Mouse (Mus musculus) forebrain, embryonic 11.5 days (tissue): Measurements from ENCODE around the gene C2cd4d. TPM values are rescaled to one million over a fixed set of nuclear protein-coding genes. Genes with fewer than 3 reads are reported as not detected.

Experiments used
- ATAC-seq: fragments of 200-750 bp; cut with Nextera tagmentation; replicated peaks from 2 replicates; pipeline ENCODE4 v1.8.0; 2017; ENCODE audit warnings: moderate TSS enrichment; ENCODE audit not compliant: low FRiP score
- DNase-seq: peaks from one replicate; pipeline ENCODE4 v3.0.0-alpha.2; 2017; ENCODE audit warnings: low spot score
- H3K27ac ChIP-seq: fragments of 300-500 bp; sonication (generic); 2 replicates; pipeline ENCODE4 v1.5.1; 2014; ENCODE audit warnings: low read depth, low read length
- H3K27me3 ChIP-seq: fragments of 300-500 bp; sonication (generic); 2 replicates; pipeline ENCODE4 v1.6.1; 2014; ENCODE audit warnings: mild to moderate bottlenecking, low read length, mixed read lengths; ENCODE audit not compliant: control insufficient read depth, insufficient read depth
- H3K36me3 ChIP-seq: fragments of 300-500 bp; sonication (generic); 2 replicates; pipeline ENCODE4 v1.6.1; 2014; ENCODE audit warnings: mild to moderate bottlenecking, low read length, moderate library complexity, mixed read lengths; ENCODE audit not compliant: control insufficient read depth, insufficient read depth
- H3K4me1 ChIP-seq: fragments of 300-500 bp; sonication (generic); replicated peaks from 2 replicates; pipeline ENCODE4 v1.6.1; 2014; ENCODE audit warnings: low read length, mixed read lengths; ENCODE audit not compliant: control insufficient read depth, insufficient read depth
- H3K4me2 ChIP-seq: fragments of 300-500 bp; sonication (generic); 2 replicates; pipeline ENCODE4 v1.6.1; 2014; ENCODE audit warnings: low read depth, mild to moderate bottlenecking, low read length, moderate library complexity, mixed read lengths; ENCODE audit not compliant: severe bottlenecking
- H3K4me3 ChIP-seq: fragments of 300-500 bp; sonication (generic); 2 replicates; pipeline ENCODE4 v1.5.1; 2014; ENCODE audit warnings: low read depth, low read length
- H3K9ac ChIP-seq: fragments of 300-500 bp; sonication (generic); 2 replicates; pipeline ENCODE4 v1.6.1; 2014; ENCODE audit warnings: low read length
- H3K9me3 ChIP-seq: fragments of 300-500 bp; sonication (generic); 2 replicates; pipeline ENCODE4 v1.6.1; 2016; ENCODE audit warnings: low read length, mixed read lengths; ENCODE audit not compliant: control insufficient read depth
- WGBS: fragments of 180-500 bp; shearing (Covaris S2); extraction: QIAGEN DNeasy Blood & Tissue Kit; methylation state at CpG from one replicate; pipeline ENCODE4 v1.1.7; 2014; 5-methylcytosine and 5-hydroxymethylcytosine counted together
- polyA plus RNA-seq: library from polyadenylated mRNA; unstranded; fragments of >200 nt; fragmentation: Nextera tagmentation; extraction: Ambion mirVana; gene quantifications from 2 replicates; pipeline ENCODE4 v1.2.1, GENCODE M21; 2014

C2cd4d gene
- polyA plus RNA-seq, 1 experiment from 2014 or later: 0.94 TPM

- 66% methylated on average over 4 of the region's 4 CpGs for WGBS
- no peak overlapping the region for H3K4me3 ChIP-seq
- H3K27me3 ChIP-seq: no peaks in the 10 kb centered on the region
- H3K9me3 ChIP-seq: no peaks in the 10 kb centered on the region
- no peaks in the 10 kb centered on the region for H3K36me3 ChIP-seq
- no peak for ATAC-seq
- H3K27ac ChIP-seq: no peak overlapping the region
- H3K4me2 ChIP-seq: no peak overlapping the region
- H3K9ac ChIP-seq: no peak overlapping the region
- peak; percentile 7 for DNase-seq
- no peaks in the 10 kb centered on the region for H3K4me1 ChIP-seq
These were observed 30.8 kb downstream of the C2cd4d start for GRCm38 (mm10) chr3:94393049-94393448.

- no peak overlapping the region for H3K4me2 ChIP-seq
- H3K27me3 ChIP-seq: no peaks in the 10 kb centered on the region
- 71% methylated on average over 1 of the region's 1 CpGs for WGBS
- no peak overlapping the region for H3K9ac ChIP-seq
- no peaks in the 10 kb centered on the region for H3K9me3 ChIP-seq
- no peak for ATAC-seq
- peaks cover 7% of the 10 kb centered on the region; the same call in 1 of the 2 replicates for H3K4me1 ChIP-seq
- no peak overlapping the region for H3K4me3 ChIP-seq
- H3K36me3 ChIP-seq: no peaks in the 10 kb centered on the region
- no peak overlapping the region for H3K27ac ChIP-seq
- no peak for DNase-seq
These were observed 34.1 kb downstream of the C2cd4d start for GRCm38 (mm10) chr3:94396336-94396735.

GRCm38 (mm10) chr3:94396851-94397250, 34.6 kb downstream of the C2cd4d start:
- Histone ChIP-seq H3K9me3 (no peaks in the 10 kb centered on the region), H3K9ac (no peak overlapping the region), H3K4me1 (peaks cover 7% of the 10 kb centered on the region; the same call in 1 of the 2 replicates), H3K27me3 (no peaks in the 10 kb centered on the region), H3K4me3 (no peak overlapping the region), H3K4me2 (no peak overlapping the region), H3K36me3 (no peaks in the 10 kb centered on the region), H3K27ac (no peak overlapping the region)
- 82% methylated on average over 4 of the region's 4 CpGs for WGBS
- DNase-seq (peak; percentile 32), ATAC-seq (no peak)

GRCm38 (mm10) chr3:94398217-94398616, 36.0 kb downstream of the C2cd4d start, which contains the start of gene Lingo4:
Lingo4 (plus strand) TSS chr3:94398517.
- no peaks in the 10 kb centered on the region for H3K36me3 ChIP-seq
- H3K27me3 ChIP-seq: no peaks in the 10 kb centered on the region
- DNase-seq (no peak), ATAC-seq (no peak)
- H3K9ac ChIP-seq: peak within 1 kb of the TSS; percentile 47
- peaks cover 7% of the 10 kb centered on the region; the same call in 1 of the 2 replicates for H3K4me1 ChIP-seq
- peak within 1 kb of the TSS; percentile 57 for H3K4me2 ChIP-seq
- 73% methylated on average over 6 of the region's 6 CpGs for WGBS
- peak within 1 kb of the TSS; percentile 24 for H3K4me3 ChIP-seq
- H3K9me3 ChIP-seq: no peaks in the 10 kb centered on the region
- H3K27ac ChIP-seq: no peak within 1 kb of the TSS

- H3K9ac ChIP-seq: peak overlapping the region; percentile 47
- DNase-seq: no peak
- no peak overlapping the region for H3K27ac ChIP-seq
- ATAC-seq: peak; percentile 31
- 3% methylated on average over 20 of the region's 20 CpGs for WGBS
- H3K4me2 ChIP-seq: peak overlapping the region; percentile 57
- H3K36me3 ChIP-seq: no peaks in the 10 kb centered on the region
- H3K4me1 ChIP-seq: peaks cover 8% of the 10 kb centered on the region; the same call in 1 of the 2 replicates
- H3K27me3 ChIP-seq: no peaks in the 10 kb centered on the region
- peak overlapping the region; percentile 24 for H3K4me3 ChIP-seq
- H3K9me3 ChIP-seq: no peaks in the 10 kb centered on the region
These were observed 36.8 kb downstream of the C2cd4d start for GRCm38 (mm10) chr3:94398943-94399481.

- peak overlapping the region; percentile 47 for H3K9ac ChIP-seq
- H3K36me3 ChIP-seq: no peaks in the 10 kb centered on the region
- H3K4me1 ChIP-seq: peaks cover 12% of the 10 kb centered on the region
- H3K27me3 ChIP-seq: no peaks in the 10 kb centered on the region
- WGBS: 14% methylated on average over 5 of the region's 5 CpGs
- no peaks in the 10 kb centered on the region for H3K9me3 ChIP-seq
- H3K27ac ChIP-seq: no peak overlapping the region
- ATAC-seq: peak; percentile 26; the same call in 1 of the 2 replicates
- peak overlapping the region; percentile 57 for H3K4me2 ChIP-seq
- H3K4me3 ChIP-seq: peak overlapping the region; percentile 24; the same call in 1 of the 2 replicates
- DNase-seq: no peak
These were observed 37.5 kb downstream of the C2cd4d start for GRCm38 (mm10) chr3:94399663-94400310.

- no peaks in the 10 kb centered on the region for H3K36me3 ChIP-seq
- no peak for ATAC-seq
- H3K27me3 ChIP-seq: no peaks in the 10 kb centered on the region
- WGBS: 76% methylated on average over 8 of the region's 8 CpGs
- H3K9ac ChIP-seq: no peak overlapping the region
- no peak overlapping the region for H3K27ac ChIP-seq
- H3K4me2 ChIP-seq: no peak overlapping the region
- peaks cover 12% of the 10 kb centered on the region for H3K4me1 ChIP-seq
- no peak overlapping the region for H3K4me3 ChIP-seq
- no peaks in the 10 kb centered on the region for H3K9me3 ChIP-seq
- DNase-seq: no peak
These were observed 40.2 kb downstream of the C2cd4d start for GRCm38 (mm10) chr3:94402451-94402850.

- DNase-seq (no peak), ATAC-seq (no peak; the same call in 1 of the 2 replicates)
- Histone ChIP-seq H3K27ac (no peak overlapping the region), H3K4me1 (peaks cover 12% of the 10 kb centered on the region), H3K9me3 (no peaks in the 10 kb centered on the region), H3K36me3 (no peaks in the 10 kb centered on the region), H3K4me2 (no peak overlapping the region), H3K9ac (no peak overlapping the region; the same call in 1 of the 2 replicates), H3K27me3 (no peaks in the 10 kb centered on the region), H3K4me3 (no peak overlapping the region)
- WGBS: 32% methylated on average over 7 of the region's 7 CpGs
These were observed 42.3 kb downstream of the C2cd4d start for GRCm38 (mm10) chr3:94404366-94405054.
